ENCODE assay signal across 8 mouse cellular contexts in genomic region chr7:19172874-19173273, GRCm38 (mm10). TPM values are rescaled to one million over a fixed set of nuclear protein-coding genes. Genes with fewer than 3 reads are reported as not detected.
DNase-seq lines count a peak whose midpoint lies in the region; ATAC-seq lines count a peak whose summit lies in the region.

No protein-coding gene starts in this region.

- no peak overlapping the region for H3K27ac ChIP-seq in forebrain, embryonic 12.5 days
- peak overlapping the region; percentile 94 for H3K27ac ChIP-seq in heart, embryonic 15.5 days
- H3K27ac ChIP-seq in liver, embryonic 15.5 days (replicated peaks): no peak overlapping the region
- H3K27ac ChIP-seq in neural tube, embryonic 11.5 days (ENCODE audit: low read depth, low read length): no peak overlapping the region

- peaks cover 41% of the 10 kb centered on the region for H3K27me3 ChIP-seq in forebrain, embryonic 12.5 days
- peaks cover 32% of the 10 kb centered on the region for H3K27me3 ChIP-seq in heart, embryonic 15.5 days
- peaks cover 87% of the 10 kb centered on the region for H3K27me3 ChIP-seq in liver, embryonic 15.5 days
- H3K27me3 ChIP-seq in neural tube, embryonic 11.5 days (ENCODE audit: control insufficient read depth, insufficient read depth, low read length): peaks cover 28% of the 10 kb centered on the region

- H3K36me3 ChIP-seq in forebrain, embryonic 12.5 days (replicated peaks): no peaks in the 10 kb centered on the region
- H3K36me3 ChIP-seq in heart, embryonic 15.5 days: no peaks in the 10 kb centered on the region
- no peaks in the 10 kb centered on the region for H3K36me3 ChIP-seq in liver, embryonic 15.5 days (replicated peaks)
- H3K36me3 ChIP-seq in neural tube, embryonic 11.5 days (ENCODE audit: control insufficient read depth, insufficient read depth, low read length): no peaks in the 10 kb centered on the region

- H3K9me3 ChIP-seq in forebrain, embryonic 12.5 days: no peaks in the 10 kb centered on the region
- no peaks in the 10 kb centered on the region for H3K9me3 ChIP-seq in heart, embryonic 15.5 days (replicated peaks)
- 0 out of 2 replicates have a peak, but pooled peaks cover 4% of the 10 kb centered on the region for H3K9me3 ChIP-seq in liver, embryonic 15.5 days (replicated peaks)
- H3K9me3 ChIP-seq in neural tube, embryonic 11.5 days (ENCODE audit: control insufficient read depth, low read length): no peaks in the 10 kb centered on the region

- peak; percentile 61 for DNase-seq in CD4-positive helper T cell, adult 2 months (ENCODE audit: low read depth, low spot score)
- peak; percentile 90 for DNase-seq in brain, adult 2 months (ENCODE audit: low read depth, low spot score)
- peak; percentile 89 for DNase-seq in kidney, postnatal 14 days
- peak; percentile 91 for DNase-seq in neural tube, embryonic 11.5 days (ENCODE audit: low spot score)
- peak; percentile 69 for DNase-seq in telencephalon, adult 2 months (ENCODE audit: low read depth, low spot score)

- peak; percentile 36 for ATAC-seq in forebrain, embryonic 12.5 days (ENCODE audit: low FRiP score)
- ATAC-seq in heart, embryonic 15.5 days (replicated peaks; ENCODE audit: insufficient number of reproducible peaks, insufficient read depth, low FRiP score, low read depth): peak; percentile 37; the same call in 1 of the 2 replicates
- no peak for ATAC-seq in liver, embryonic 15.5 days (ENCODE audit: insufficient read depth)
- ATAC-seq in neural tube, embryonic 11.5 days (ENCODE audit: insufficient read depth, low FRiP score, low TSS enrichment): no peak

- H3K4me1 ChIP-seq in forebrain, embryonic 12.5 days: peaks cover 43% of the 10 kb centered on the region
- H3K4me1 ChIP-seq in heart, embryonic 15.5 days (replicated peaks): peaks cover 50% of the 10 kb centered on the region
- H3K4me1 ChIP-seq in liver, embryonic 15.5 days (replicated peaks): peaks cover 26% of the 10 kb centered on the region
- 0 out of 2 replicates have a peak, but pooled peaks cover 2% of the 10 kb centered on the region for H3K4me1 ChIP-seq in neural tube, embryonic 11.5 days (ENCODE audit: control insufficient read depth, insufficient read depth, low read length)

- H3K9ac ChIP-seq in forebrain, embryonic 12.5 days: peak overlapping the region; percentile 44
- H3K9ac ChIP-seq in heart, embryonic 15.5 days: no peak overlapping the region
- no peak overlapping the region for H3K9ac ChIP-seq in liver, embryonic 15.5 days
- H3K9ac ChIP-seq in neural tube, embryonic 11.5 days (ENCODE audit: low read length): no peak overlapping the region

- peak overlapping the region; percentile 32 for H3K4me3 ChIP-seq in forebrain, embryonic 12.5 days (replicated peaks)
- H3K4me3 ChIP-seq in heart, embryonic 15.5 days: peak overlapping the region; percentile 36
- 0 out of 2 replicates have a peak overlapping the region, but pooled peaks have one; percentile 15 for H3K4me3 ChIP-seq in liver, embryonic 15.5 days (replicated peaks)
- H3K4me3 ChIP-seq in neural tube, embryonic 11.5 days (ENCODE audit: low read depth, low read length): 0 out of 2 replicates have a peak overlapping the region, but pooled peaks have one; percentile 11

- WGBS in forebrain, embryonic 12.5 days: 5% methylated on average over 17 of the region's 17 CpGs
- 7% methylated on average over 17 of the region's 17 CpGs for WGBS in heart, embryonic 15.5 days
- 4% methylated on average over 17 of the region's 17 CpGs for whole genome bisulfite sequencing in liver, embryonic 15.5 days (ENCODE audit: insufficient replicate concordance)
- 3% methylated on average over 17 of the region's 17 CpGs for WGBS in neural tube, embryonic 11.5 days

- H3K4me2 ChIP-seq in forebrain, embryonic 12.5 days: peak overlapping the region; percentile 61
- peak overlapping the region; percentile 61 for H3K4me2 ChIP-seq in heart, embryonic 15.5 days
- H3K4me2 ChIP-seq in liver, embryonic 15.5 days: peak overlapping the region; percentile 44
- H3K4me2 ChIP-seq in neural tube, embryonic 11.5 days (ENCODE audit: low read depth): peak overlapping the region; percentile 35

RNA-seq across cellular contexts. Expression of gene Eml2, which starts 3.3 kb away (rescaled TPM):
- polyA plus RNA-seq in forebrain, embryonic 12.5 days (2016; fragmentation: Nextera tagmentation; extraction: Ambion mirVana): 5.8 and 6.5 TPM in 2 replicates
- 18.9 and 21.0 TPM in 2 replicates for polyA plus RNA-seq in heart, embryonic 15.5 days (2015; fragmentation: Nextera tagmentation; extraction: Ambion mirVana)
- 3.9 and 4.2 TPM in 2 replicates for polyA plus RNA-seq in liver, embryonic 15.5 days (2015; fragmentation: Nextera tagmentation; extraction: Ambion mirVana)
- polyA plus RNA-seq in neural tube, embryonic 11.5 days (2014; fragmentation: Nextera tagmentation; extraction: Ambion mirVana): 1.3 and 2.0 TPM in 2 replicates

RNA-seq across cellular contexts. Expression of gene Gipr, which starts 6.9 kb away (rescaled TPM):
- 1.1 and 1.3 TPM in 2 replicates for polyA plus RNA-seq in forebrain, embryonic 12.5 days (2016; fragmentation: Nextera tagmentation; extraction: Ambion mirVana)
- polyA plus RNA-seq in heart, embryonic 15.5 days (2015; fragmentation: Nextera tagmentation; extraction: Ambion mirVana): 73.8 and 73.9 TPM in 2 replicates
- polyA plus RNA-seq in liver, embryonic 15.5 days (2015; fragmentation: Nextera tagmentation; extraction: Ambion mirVana): 0.36 and 1.0 TPM in 2 replicates
- 0.69 and 0.76 TPM in 2 replicates for polyA plus RNA-seq in neural tube, embryonic 11.5 days (2014; fragmentation: Nextera tagmentation; extraction: Ambion mirVana)

RNA-seq across cellular contexts. Expression of gene Snrpd2, which starts 23.4 kb away (rescaled TPM):
- 148 and 153 TPM in 2 replicates for polyA plus RNA-seq in forebrain, embryonic 12.5 days (2016; fragmentation: Nextera tagmentation; extraction: Ambion mirVana)
- polyA plus RNA-seq in heart, embryonic 15.5 days (2015; fragmentation: Nextera tagmentation; extraction: Ambion mirVana): 93.2 and 96.6 TPM in 2 replicates
- 52.8 and 55.6 TPM in 2 replicates for polyA plus RNA-seq in liver, embryonic 15.5 days (2015; fragmentation: Nextera tagmentation; extraction: Ambion mirVana)
- 148 and 152 TPM in 2 replicates for polyA plus RNA-seq in neural tube, embryonic 11.5 days (2014; fragmentation: Nextera tagmentation; extraction: Ambion mirVana)

RNA-seq across cellular contexts. Expression of gene Qpctl, which starts 23.8 kb away (rescaled TPM):
- 14.4 and 14.7 TPM in 2 replicates for polyA plus RNA-seq in forebrain, embryonic 12.5 days (2016; fragmentation: Nextera tagmentation; extraction: Ambion mirVana)
- 8.8 and 10.0 TPM in 2 replicates for polyA plus RNA-seq in heart, embryonic 15.5 days (2015; fragmentation: Nextera tagmentation; extraction: Ambion mirVana)
- 4.1 and 4.6 TPM in 2 replicates for polyA plus RNA-seq in liver, embryonic 15.5 days (2015; fragmentation: Nextera tagmentation; extraction: Ambion mirVana)
- polyA plus RNA-seq in neural tube, embryonic 11.5 days (2014; fragmentation: Nextera tagmentation; extraction: Ambion mirVana): 12.9 and 13.9 TPM in 2 replicates

RNA-seq across cellular contexts. Expression of gene Gpr4, which starts 39.5 kb away (rescaled TPM):
- 1.6 and 1.7 TPM in 2 replicates for polyA plus RNA-seq in forebrain, embryonic 12.5 days (2016; fragmentation: Nextera tagmentation; extraction: Ambion mirVana)
- 2.1 and 2.2 TPM in 2 replicates for polyA plus RNA-seq in heart, embryonic 15.5 days (2015; fragmentation: Nextera tagmentation; extraction: Ambion mirVana)
- 0.50 TPM in 2 replicates for polyA plus RNA-seq in liver, embryonic 15.5 days (2015; fragmentation: Nextera tagmentation; extraction: Ambion mirVana)
- polyA plus RNA-seq in neural tube, embryonic 11.5 days (2014; fragmentation: Nextera tagmentation; extraction: Ambion mirVana): 2.4 and 2.6 TPM in 2 replicates

Comparison
In these comparisons a context has a peak if more than half of its experiments do, and no peak if none do; other contexts are left out.
1. ATAC-seq: peak in forebrain, embryonic 12.5 days (single experiment) and heart, embryonic 15.5 days (single experiment); none in liver, embryonic 15.5 days (single experiment) and neural tube, embryonic 11.5 days (single experiment).
2. RNA of gene Gipr, which starts 6.9 kb away (polyA plus RNA-seq): 73.8 to 73.9 TPM in heart, embryonic 15.5 days; 1.1 to 1.3 TPM in forebrain, embryonic 12.5 days, 0.69 to 0.76 TPM in neural tube, embryonic 11.5 days and 0.36 to 1.0 TPM in liver, embryonic 15.5 days; every median in the first group is over 10 times any median in the second.
3. Peak in every context shown above with its lines, with median percentiles within 50 percentile points of each other: DNase-seq, H3K4me2 ChIP-seq and H3K4me3 ChIP-seq.